Mouse (Mus musculus): ENCODE results near the gene Mfsd12. TPM values are rescaled to one million over a fixed set of nuclear protein-coding genes. Genes with fewer than 3 reads are reported as not detected.

Mfsd12 gene
- polyA plus RNA-seq, 1 experiment, result 23.4 TPM

DNA sequence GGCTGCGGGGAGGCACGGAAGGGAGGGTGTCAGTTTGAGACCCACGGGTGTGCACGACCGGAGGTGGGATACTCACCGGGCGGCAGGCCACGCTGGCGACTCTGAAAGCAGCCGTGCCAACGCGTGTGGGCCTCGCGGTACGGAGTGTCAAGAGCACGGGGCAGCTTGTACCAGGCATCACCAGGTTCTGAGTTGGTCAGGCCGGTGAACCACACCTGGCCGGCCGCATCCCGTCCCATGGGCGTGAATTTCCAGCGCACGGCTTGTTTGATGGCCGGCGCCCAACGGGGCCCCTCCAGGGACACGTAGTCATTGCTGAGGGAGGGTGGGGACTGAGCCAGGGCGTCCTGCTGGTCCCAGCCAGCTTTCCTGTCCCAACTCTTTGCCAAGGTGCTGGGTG is 7.4 kb downstream of the Mfsd12 start:
- 27% methylated on average over 28 of the region's 28 CpGs for WGBS
- Histone ChIP-seq H3K36me3 (ENCODE audit: control insufficient read depth, insufficient read depth, low read length) (no peaks in the 10 kb centered on the region), H3K27me3 (replicated peaks; ENCODE audit: control insufficient read depth, insufficient read depth, low read length) (no peaks in the 10 kb centered on the region), H3K27ac (ENCODE audit: insufficient read depth, low read depth, low read length) (no peak overlapping the region), H3K4me3 (ENCODE audit: insufficient read depth, low read depth, low read length) (no peak overlapping the region), H3K4me1 (ENCODE audit: control insufficient read depth, insufficient read depth, low read length) (peaks cover 5% of the 10 kb centered on the region; the same call in 1 of the 2 replicates)
- TF ChIP-seq POLR2A (IDR thresholded peaks at IDR 0.05; ENCODE audit: low read depth, low read length) (no peak), CTCF (conservative IDR thresholded peaks at IDR 0.05; ENCODE audit: insufficient read depth, insufficient read length, low read depth, low read length) (no peak)
- no peak for DNase-seq

DNA sequence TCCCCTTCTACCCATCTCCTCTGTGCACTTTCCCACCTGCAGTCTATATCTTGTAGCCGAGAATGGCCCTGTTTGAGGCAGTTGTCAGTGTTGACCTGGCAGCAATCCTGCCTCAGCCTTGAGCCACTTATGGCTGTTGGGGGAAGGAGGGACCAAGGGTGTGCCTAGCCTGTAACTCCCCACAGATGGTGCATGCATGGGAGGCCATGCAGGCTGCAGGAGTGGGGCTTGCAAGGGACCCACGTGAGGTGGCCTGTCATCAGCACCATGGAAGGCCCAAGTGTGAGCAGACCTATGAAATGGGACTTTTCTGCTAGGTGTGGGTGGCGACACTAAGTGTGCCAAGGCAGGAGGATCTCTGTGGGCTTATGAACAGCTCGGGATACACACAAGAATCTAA is 7.8 kb downstream of the Mfsd12 start:
- TF ChIP-seq CTCF (conservative IDR thresholded peaks at IDR 0.05; ENCODE audit: insufficient read depth, insufficient read length, low read depth, low read length) (no peak), POLR2A (IDR thresholded peaks at IDR 0.05; ENCODE audit: low read depth, low read length) (no peak)
- H3K4me1 ChIP-seq (ENCODE audit: control insufficient read depth, insufficient read depth, low read length), result peaks cover 1% of the 10 kb centered on the region; the same call in 1 of the 2 replicates
- no peak for DNase-seq
- no peak overlapping the region for H3K27ac ChIP-seq (ENCODE audit: insufficient read depth, low read depth, low read length)
- H3K27me3 ChIP-seq (replicated peaks; ENCODE audit: control insufficient read depth, insufficient read depth, low read length), result no peaks in the 10 kb centered on the region
- no peak overlapping the region for H3K4me3 ChIP-seq (ENCODE audit: insufficient read depth, low read depth, low read length)
- no peaks in the 10 kb centered on the region for H3K36me3 ChIP-seq (ENCODE audit: control insufficient read depth, insufficient read depth, low read length)
- WGBS, result 60% methylated on average over 4 of the region's 4 CpGs

DNA sequence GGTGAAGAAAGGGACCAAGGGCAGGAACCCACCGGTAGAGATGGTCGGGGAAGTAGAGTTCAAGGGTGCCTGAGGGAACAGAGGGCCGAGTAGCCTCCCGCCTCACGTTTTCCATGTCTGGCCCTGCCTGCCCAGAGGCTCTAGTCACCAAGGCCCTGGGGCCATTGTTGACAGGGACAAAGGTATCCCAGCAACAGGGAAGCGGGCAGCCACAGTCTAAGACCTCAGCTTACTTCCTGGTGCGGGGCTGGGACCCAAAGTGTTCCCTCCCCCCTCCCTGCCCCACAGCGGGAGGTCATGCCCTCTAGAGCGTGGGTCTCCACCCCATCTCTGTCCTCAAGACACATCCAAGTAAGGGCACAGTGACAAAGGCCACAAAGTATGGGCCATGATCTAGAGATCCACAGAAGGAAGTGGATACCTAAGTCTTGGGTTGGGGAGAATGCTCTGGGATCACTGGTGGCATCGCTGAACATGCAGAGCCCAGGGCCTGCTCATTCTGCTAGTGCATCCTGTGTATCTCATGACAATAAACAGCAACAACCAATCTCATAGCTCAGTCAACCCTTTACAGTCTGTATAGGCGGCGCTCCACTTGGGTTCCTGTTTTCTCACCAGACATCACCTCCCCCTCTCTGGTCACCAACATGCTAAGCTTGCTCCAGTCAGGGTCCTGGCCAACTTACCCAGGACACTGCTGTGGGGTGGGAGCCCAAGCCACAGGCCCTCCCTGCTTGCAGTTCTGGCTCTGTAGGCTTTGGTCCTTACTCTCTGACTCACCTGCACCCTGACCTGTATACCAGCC is 8.6 kb downstream of the Mfsd12 start, which contains the start of gene 4930404N11Rik:
4930404N11Rik (minus strand) TSS at position 145 of the 805 bp plus-strand sequence.
- Histone ChIP-seq H3K36me3 (ENCODE audit: control insufficient read depth, insufficient read depth, low read length) (no peaks in the 10 kb centered on the region), H3K4me1 (ENCODE audit: control insufficient read depth, insufficient read depth, low read length) (no peaks in the 10 kb centered on the region), H3K27ac (ENCODE audit: insufficient read depth, low read depth, low read length) (no peak within 1 kb of the TSS), H3K4me3 (ENCODE audit: insufficient read depth, low read depth, low read length) (no peak within 1 kb of the TSS), H3K27me3 (replicated peaks; ENCODE audit: control insufficient read depth, insufficient read depth, low read length) (no peaks in the 10 kb centered on the region)
- no peak for TF ChIP-seq CTCF (conservative IDR thresholded peaks at IDR 0.05; ENCODE audit: insufficient read depth, insufficient read length, low read depth, low read length)
- no peak for TF ChIP-seq POLR2A (IDR thresholded peaks at IDR 0.05; ENCODE audit: low read depth, low read length)
- WGBS, result 43% methylated on average over 12 of the region's 12 CpGs
- no peak for DNase-seq

DNA sequence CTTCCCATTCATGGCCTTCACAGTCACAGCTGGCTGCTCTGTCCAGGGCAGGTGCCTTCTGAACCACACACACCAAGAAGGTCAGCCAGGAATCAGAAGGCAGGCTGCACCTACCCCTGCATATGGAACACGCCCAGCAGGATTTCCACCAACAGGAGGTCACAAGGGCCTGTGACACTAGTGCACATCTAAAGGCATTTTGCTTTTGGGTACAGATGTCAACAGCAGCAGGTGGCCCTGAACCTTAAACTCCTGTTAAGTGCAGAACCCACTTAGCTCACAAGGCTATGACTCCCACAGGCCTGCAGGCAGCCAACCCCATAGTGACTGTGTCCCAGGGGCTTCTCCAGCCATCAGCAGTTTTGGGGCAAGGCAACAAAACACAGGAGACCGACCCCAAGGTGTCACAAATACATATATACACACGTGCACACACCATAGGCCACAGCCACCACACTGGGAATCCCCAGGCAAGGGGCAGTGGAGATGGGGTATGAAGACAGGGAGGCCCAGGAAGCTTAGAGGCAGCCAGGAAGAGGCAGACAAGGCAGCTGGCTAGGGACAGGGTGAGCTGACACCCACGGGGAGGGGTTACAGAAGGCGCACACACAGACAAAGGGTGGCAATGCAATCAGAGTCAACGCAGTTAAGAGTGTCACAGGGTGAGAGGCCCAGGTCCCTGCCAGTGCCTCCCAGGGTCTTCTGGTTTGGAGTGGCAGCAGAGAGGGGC is 9.4 kb downstream of the Mfsd12 start:
- H3K27ac ChIP-seq (ENCODE audit: insufficient read depth, low read depth, low read length), result no peak overlapping the region
- no peak overlapping the region for H3K4me3 ChIP-seq (ENCODE audit: insufficient read depth, low read depth, low read length)
- 69% methylated on average over 6 of the region's 6 CpGs for WGBS
- H3K27me3 ChIP-seq (replicated peaks; ENCODE audit: control insufficient read depth, insufficient read depth, low read length), result no peaks in the 10 kb centered on the region
- no peaks in the 10 kb centered on the region for H3K36me3 ChIP-seq (ENCODE audit: control insufficient read depth, insufficient read depth, low read length)
- no peak for TF ChIP-seq CTCF (conservative IDR thresholded peaks at IDR 0.05; ENCODE audit: insufficient read depth, insufficient read length, low read depth, low read length)
- TF ChIP-seq POLR2A (IDR thresholded peaks at IDR 0.05; ENCODE audit: low read depth, low read length), result peak; percentile 4
- no peaks in the 10 kb centered on the region for H3K4me1 ChIP-seq (ENCODE audit: control insufficient read depth, insufficient read depth, low read length)
- DNase-seq, result no peak

DNA sequence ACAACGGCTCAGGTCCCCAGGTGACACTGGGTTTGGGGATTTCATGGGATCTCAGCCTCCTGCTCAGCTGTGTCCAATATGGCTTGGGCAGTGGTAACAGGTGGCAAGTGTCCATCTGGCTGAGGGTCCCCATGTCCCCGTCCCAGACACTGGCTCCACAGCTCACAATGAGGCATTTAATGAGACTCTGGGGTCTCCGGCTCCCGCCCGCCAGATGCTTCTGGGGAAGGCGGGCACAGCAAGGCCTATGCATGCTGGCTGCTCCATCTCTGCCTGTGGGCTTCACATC is 9.9 kb downstream of the Mfsd12 start:
- Histone ChIP-seq H3K4me1 (ENCODE audit: control insufficient read depth, insufficient read depth, low read length) (no peaks in the 10 kb centered on the region), H3K36me3 (ENCODE audit: control insufficient read depth, insufficient read depth, low read length) (no peaks in the 10 kb centered on the region), H3K27me3 (replicated peaks; ENCODE audit: control insufficient read depth, insufficient read depth, low read length) (no peaks in the 10 kb centered on the region), H3K4me3 (ENCODE audit: insufficient read depth, low read depth, low read length) (no peak overlapping the region), H3K27ac (ENCODE audit: insufficient read depth, low read depth, low read length) (no peak overlapping the region)
- DNase-seq, result no peak
- 93% methylated on average over 6 of the region's 6 CpGs for WGBS
- TF ChIP-seq CTCF (conservative IDR thresholded peaks at IDR 0.05; ENCODE audit: insufficient read depth, insufficient read length, low read depth, low read length), result no peak
- TF ChIP-seq POLR2A (IDR thresholded peaks at IDR 0.05; ENCODE audit: low read depth, low read length), result no peak

DNA sequence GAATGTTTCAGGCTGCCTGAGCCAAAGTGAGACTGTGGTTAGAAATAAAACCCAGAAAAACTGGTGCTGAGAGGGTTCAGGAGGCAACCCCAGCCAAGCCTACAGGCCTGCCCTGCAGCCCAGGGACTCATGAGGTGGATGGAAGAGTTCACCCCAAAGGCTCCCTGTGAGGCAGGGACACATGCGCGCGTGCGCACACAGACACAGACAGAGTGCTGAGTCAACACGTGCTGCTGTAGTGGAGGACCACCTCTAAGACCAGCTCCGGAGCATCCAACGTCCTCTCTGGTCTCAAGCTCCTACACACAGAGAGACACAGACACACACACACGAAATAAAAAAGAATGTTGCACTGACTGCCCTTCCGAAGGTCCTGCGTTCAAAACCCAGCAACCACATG is 18.0 kb downstream of the Mfsd12 start:
- WGBS, result 96% methylated on average over 10 of the region's 10 CpGs
- DNase-seq, result no peak
- Histone ChIP-seq H3K4me3 (ENCODE audit: insufficient read depth, low read depth, low read length) (no peak overlapping the region), H3K4me1 (ENCODE audit: control insufficient read depth, insufficient read depth, low read length) (peaks cover 16% of the 10 kb centered on the region; the same call in 1 of the 2 replicates), H3K27me3 (replicated peaks; ENCODE audit: control insufficient read depth, insufficient read depth, low read length) (no peaks in the 10 kb centered on the region), H3K27ac (ENCODE audit: insufficient read depth, low read depth, low read length) (no peak overlapping the region), H3K36me3 (ENCODE audit: control insufficient read depth, insufficient read depth, low read length) (no peaks in the 10 kb centered on the region)
- TF ChIP-seq POLR2A (IDR thresholded peaks at IDR 0.05; ENCODE audit: low read depth, low read length) (no peak), CTCF (conservative IDR thresholded peaks at IDR 0.05; ENCODE audit: insufficient read depth, insufficient read length, low read depth, low read length) (no peak)

All from kidney, adult 2 months (tissue).